Mouse (Mus musculus) spleen, adult 2 months (tissue): ENCODE results near the gene Isy1.

Experiments used
- CTCF ChIP-seq: fragments of 200-500 bp; IDR thresholded peaks from 2 replicates; pipeline ENCODE4 v1.5.1; 2011; ENCODE audit warnings: mild to moderate bottlenecking, inconsistent platforms; ENCODE audit not compliant: insufficient read depth, insufficient read length, insufficient replicate concordance; ENCODE audit errors: extremely low read depth
- POLR2A ChIP-seq: fragments of 200-500 bp; IDR thresholded peaks from 2 replicates; pipeline ENCODE4 v1.6.1; 2011; ENCODE audit warnings: low read depth, low read length, inconsistent platforms

DNA sequence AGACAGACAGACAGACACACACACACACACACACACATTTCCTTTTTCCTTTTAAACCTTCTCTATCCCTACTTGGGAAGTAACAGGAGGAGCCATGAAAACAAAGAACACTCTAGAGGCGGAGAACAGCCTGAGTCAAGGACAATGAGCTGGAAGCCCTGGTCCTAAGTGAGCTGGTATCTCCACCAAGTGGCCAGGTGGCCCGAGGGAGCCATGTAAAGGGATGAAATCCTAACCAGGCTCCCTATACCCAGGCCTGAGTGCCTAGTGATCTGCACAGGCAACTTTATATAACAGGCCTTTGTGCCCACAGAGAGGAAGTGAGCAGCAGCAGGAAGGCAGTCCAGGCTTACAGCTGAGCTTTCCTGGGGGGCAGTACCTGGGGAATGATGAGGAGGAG lies 31.7 kb downstream of the Isy1 start:
- TF ChIP-seq POLR2A: no peak
- no peak for TF ChIP-seq CTCF
